Mouse (Mus musculus): ENCODE results near the gene Dpt. TPM values are rescaled to one million over a fixed set of nuclear protein-coding genes. Genes with fewer than 3 reads are reported as not detected.
"Not testable (repeated sequence)": the region's sequence is repeated elsewhere in the genome, so short reads cannot be mapped to it uniquely, and the experiment has no call there.

Gene Dpt
- polyA plus RNA-seq, 1 experiment from 2014 or later = 48.9 TPM

DNA sequence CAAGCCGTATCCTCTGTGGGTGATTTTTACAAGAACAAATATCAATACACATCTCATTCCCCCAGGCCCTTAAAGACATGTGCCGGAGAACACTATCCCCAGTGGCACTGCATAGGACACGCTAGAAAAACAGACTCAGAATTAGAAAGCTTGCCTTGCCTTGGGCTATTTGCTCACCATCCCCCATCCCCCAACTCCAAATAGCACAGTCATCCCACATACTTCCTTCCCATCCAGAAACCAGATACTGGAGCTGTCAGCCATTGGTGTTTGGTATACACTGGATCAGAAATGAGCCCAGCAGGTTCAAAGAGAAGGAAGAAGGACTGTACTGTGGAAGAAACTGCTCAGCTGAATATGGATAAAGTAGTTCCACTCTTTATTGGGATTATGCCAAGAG lies 25.4 kb downstream of the Dpt start:
- Histone ChIP-seq H3K36me3 (no peaks in the 10 kb centered on the region), H3K4me2 (no peak overlapping the region), H3K9ac (no peak overlapping the region), H3K27me3 (replicated peaks) (no peaks in the 10 kb centered on the region), H3K9me3 (no peaks in the 10 kb centered on the region), H3K4me3 (replicated peaks) (no peak overlapping the region), H3K27ac (no peak overlapping the region), H3K4me1 (no peaks in the 10 kb centered on the region)
- ATAC-seq (ENCODE audit: insufficient read depth, low FRiP score, low read depth) = no peak
- 72% methylated on average over 3 of the region's 3 CpGs for WGBS

DNA sequence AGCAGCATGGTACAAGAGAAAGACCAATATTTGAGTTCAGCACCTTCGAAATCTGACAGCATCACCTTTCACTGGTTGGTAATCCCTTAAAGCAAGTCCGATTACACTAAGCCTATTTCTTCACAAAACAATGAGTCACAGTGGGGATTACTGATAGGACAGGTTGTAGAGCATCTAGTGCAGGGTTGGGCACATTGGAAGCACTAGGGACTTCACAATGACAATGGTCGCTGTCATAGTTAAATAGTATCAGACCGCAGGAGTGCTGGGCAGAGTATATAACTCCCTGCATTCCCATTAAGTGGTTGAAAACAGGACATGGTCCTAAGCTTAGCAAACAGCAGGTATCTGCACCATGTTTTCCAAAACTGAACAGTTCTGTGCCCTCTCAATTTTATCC lies 25.8 kb downstream of the Dpt start:
- Histone ChIP-seq H3K27ac (no peak overlapping the region), H3K4me1 (no peaks in the 10 kb centered on the region), H3K4me3 (replicated peaks) (no peak overlapping the region), H3K9ac (no peak overlapping the region), H3K36me3 (no peaks in the 10 kb centered on the region), H3K9me3 (no peaks in the 10 kb centered on the region), H3K4me2 (no peak overlapping the region), H3K27me3 (replicated peaks) (no peaks in the 10 kb centered on the region)
- 60% methylated on average over 4 of the region's 4 CpGs for WGBS
- ATAC-seq (ENCODE audit: insufficient read depth, low FRiP score, low read depth) = no peak

DNA sequence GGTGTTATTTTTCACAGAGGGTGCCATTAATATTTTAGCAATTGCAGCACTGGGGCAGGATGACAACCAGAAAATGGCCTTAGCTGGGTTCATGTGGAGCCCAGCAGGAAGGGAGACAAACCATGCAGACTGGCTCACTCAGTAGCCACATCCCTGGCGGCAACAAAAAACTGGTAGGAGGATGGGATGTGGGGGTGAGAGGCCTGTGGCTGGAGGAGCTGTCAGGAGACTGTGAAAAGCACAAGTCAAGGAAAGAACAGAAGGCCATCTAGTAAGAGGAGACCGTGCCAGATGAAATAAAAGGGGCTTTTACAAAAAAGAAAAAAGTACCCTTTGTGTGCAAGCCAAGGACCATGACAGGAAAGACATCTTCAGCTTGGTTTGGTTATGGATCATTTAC lies 28.5 kb downstream of the Dpt start:
- 76% methylated on average over 2 of the region's 2 CpGs for WGBS
- no peaks in the 10 kb centered on the region for H3K27me3 ChIP-seq (replicated peaks)

GRCm38 (mm10) chr1:164829881-164830280 lies 33.4 kb downstream of the Dpt start:
- WGBS = 43% methylated on average over 1 of the region's 1 CpGs
- no peak overlapping the region for H3K27ac ChIP-seq
- no peak for ATAC-seq (ENCODE audit: insufficient read depth, low FRiP score, low read depth)
- no peaks in the 10 kb centered on the region for H3K4me1 ChIP-seq
- H3K9ac ChIP-seq = no peak overlapping the region
- H3K4me2 ChIP-seq = no peak overlapping the region
- H3K27me3 ChIP-seq (replicated peaks) = no peaks in the 10 kb centered on the region
- H3K4me3 ChIP-seq (replicated peaks) = no peak overlapping the region
- H3K36me3 ChIP-seq = no peaks in the 10 kb centered on the region
- H3K9me3 ChIP-seq = no peaks in the 10 kb centered on the region

More for the DNA sequence above, 28.5 kb downstream of the Dpt start:
- Histone ChIP-seq H3K9ac (no peak overlapping the region), H3K4me2 (no peak overlapping the region), H3K9me3 (no peaks in the 10 kb centered on the region), H3K27ac (no peak overlapping the region), H3K4me3 (replicated peaks) (no peak overlapping the region), H3K36me3 (no peaks in the 10 kb centered on the region), H3K4me1 (no peaks in the 10 kb centered on the region)
- ATAC-seq (ENCODE audit: insufficient read depth, low FRiP score, low read depth) = no peak

DNA sequence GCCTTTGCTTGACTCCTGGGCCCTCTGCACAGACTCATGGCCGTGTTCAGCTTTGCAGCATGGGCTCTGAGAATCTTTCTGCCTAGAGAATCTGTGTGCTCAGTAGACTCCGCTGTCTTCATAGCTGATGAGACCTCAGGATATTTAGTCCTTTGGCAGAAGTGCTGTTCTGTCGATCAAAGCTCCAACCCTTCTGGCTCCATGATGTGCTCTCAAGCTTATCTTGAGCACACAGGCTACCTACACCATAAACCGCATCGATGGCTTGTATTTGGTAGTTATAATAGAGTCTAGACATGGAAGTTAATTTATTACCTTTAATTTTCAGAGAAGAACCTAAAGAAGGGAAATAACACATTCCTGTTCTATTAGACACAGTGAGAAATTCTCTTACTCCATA lies 36.0 kb downstream of the Dpt start:
- ATAC-seq (ENCODE audit: insufficient read depth, low FRiP score, low read depth) = no peak
- H3K9ac ChIP-seq = no peak overlapping the region
- no peak overlapping the region for H3K4me2 ChIP-seq
- no peaks in the 10 kb centered on the region for H3K4me1 ChIP-seq
- H3K4me3 ChIP-seq (replicated peaks) = no peak overlapping the region
- H3K27me3 ChIP-seq (replicated peaks) = no peaks in the 10 kb centered on the region
- H3K27ac ChIP-seq = no peak overlapping the region
- WGBS = 82% methylated on average over 5 of the region's 5 CpGs
- H3K36me3 ChIP-seq = no peaks in the 10 kb centered on the region
- H3K9me3 ChIP-seq = no peaks in the 10 kb centered on the region

DNA sequence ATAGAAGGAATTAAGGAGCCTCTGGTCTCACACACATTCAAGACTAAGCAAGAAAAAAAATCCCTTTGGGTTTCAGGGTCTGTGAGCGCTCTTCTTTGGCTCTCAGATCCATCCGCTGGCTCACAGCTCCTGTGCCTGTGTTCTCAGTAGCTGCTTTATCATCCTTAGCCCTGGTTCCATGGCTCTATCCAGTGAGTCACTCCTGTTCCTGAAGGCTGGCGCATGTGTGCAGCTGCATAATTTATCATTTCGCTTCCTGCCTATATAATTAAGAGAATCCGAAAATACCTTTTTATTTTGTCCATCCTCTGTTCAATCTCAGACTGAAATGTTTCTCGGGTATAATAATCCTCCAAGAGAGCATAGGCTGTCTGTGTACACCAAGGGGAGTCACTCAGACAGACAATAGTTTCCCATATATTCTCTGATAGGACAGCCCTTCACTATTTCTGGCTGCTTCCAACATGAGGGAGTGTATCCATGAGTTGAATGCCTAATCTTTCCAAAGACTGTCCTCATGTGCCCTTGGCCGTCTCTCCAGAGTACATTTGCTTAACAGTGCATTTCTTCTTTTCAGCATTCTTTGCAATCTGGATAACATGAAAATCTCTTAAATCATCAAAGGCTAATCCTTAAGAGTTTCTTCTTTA lies 52.3 kb downstream of the Dpt start:
- H3K27me3 ChIP-seq (replicated peaks) = no peaks in the 10 kb centered on the region
- H3K4me3 ChIP-seq (replicated peaks) = no peak overlapping the region
- no peaks in the 10 kb centered on the region for H3K4me1 ChIP-seq
- WGBS = 74% methylated on average over 7 of the region's 7 CpGs
- no peaks in the 10 kb centered on the region for H3K9me3 ChIP-seq
- H3K36me3 ChIP-seq = no peaks in the 10 kb centered on the region
- H3K9ac ChIP-seq = no peak overlapping the region
- no peak overlapping the region for H3K4me2 ChIP-seq
- no peak for ATAC-seq (ENCODE audit: insufficient read depth, low FRiP score, low read depth)
- no peak overlapping the region for H3K27ac ChIP-seq

DNA sequence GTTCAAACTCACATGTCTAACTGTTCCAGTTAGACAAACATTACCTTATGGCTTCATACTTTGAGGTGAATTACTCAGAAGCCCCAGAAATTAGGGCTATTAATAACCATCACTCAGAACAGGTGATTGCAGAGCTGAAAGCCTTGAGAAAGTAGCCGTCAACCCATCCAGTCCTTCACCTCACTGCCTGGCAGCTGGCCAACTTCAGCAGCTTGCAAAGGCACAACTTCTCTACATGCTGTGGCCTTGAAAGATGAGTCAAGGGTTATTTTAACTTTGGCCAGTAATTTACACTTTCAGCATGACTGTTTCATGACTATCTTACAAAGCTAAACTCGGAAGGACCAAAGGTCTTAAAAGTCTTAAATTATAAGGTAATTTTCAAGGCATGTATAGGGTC lies 59.3 kb downstream of the Dpt start:
- not testable (repeated sequence) for ATAC-seq (ENCODE audit: insufficient read depth, low FRiP score, low read depth); H3K4me3 ChIP-seq (replicated peaks)
- 41% methylated on average over 2 of the region's 2 CpGs for WGBS

DNA sequence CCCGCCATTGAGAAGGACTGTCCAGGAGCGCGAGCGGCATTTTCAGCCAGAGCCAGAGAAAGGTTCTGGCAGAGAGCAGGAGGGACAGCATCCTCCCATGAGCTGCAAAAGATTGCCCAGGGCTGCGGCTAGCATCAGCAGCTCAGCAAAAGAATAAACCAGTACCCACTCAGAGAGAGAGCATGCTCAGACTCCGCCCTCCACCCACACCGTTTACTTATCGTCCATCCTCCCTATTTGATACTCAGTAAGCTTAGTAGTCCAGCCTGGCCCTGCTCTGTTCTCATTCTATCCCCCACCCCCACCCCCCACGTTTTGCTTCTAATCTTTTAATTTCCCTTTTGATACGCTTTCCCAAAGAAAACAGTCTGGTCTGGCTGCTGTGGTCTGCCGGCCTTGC lies 63.5 kb downstream of the Dpt start:
- 69% methylated on average over 11 of the region's 11 CpGs for WGBS
- no peak for ATAC-seq (ENCODE audit: insufficient read depth, low FRiP score, low read depth)

More for the DNA sequence above, 59.3 kb downstream of the Dpt start:
- H3K4me2 ChIP-seq; H3K36me3 ChIP-seq; H3K27me3 ChIP-seq (replicated peaks); H3K9ac ChIP-seq; H3K4me1 ChIP-seq; H3K9me3 ChIP-seq; H3K27ac ChIP-seq: not testable (repeated sequence)

GRCm38 (mm10) chr1:164860782-164861181 lies 64.3 kb downstream of the Dpt start:
- Histone ChIP-seq H3K4me1 (no peaks in the 10 kb centered on the region), H3K9ac (no peak overlapping the region), H3K27me3 (replicated peaks) (no peaks in the 10 kb centered on the region), H3K9me3 (no peaks in the 10 kb centered on the region), H3K4me2 (no peak overlapping the region), H3K4me3 (replicated peaks) (no peak overlapping the region), H3K27ac (no peak overlapping the region), H3K36me3 (no peaks in the 10 kb centered on the region)
- WGBS = 81% methylated on average over 2 of the region's 2 CpGs
- ATAC-seq (ENCODE audit: insufficient read depth, low FRiP score, low read depth) = no peak

More for the DNA sequence above, 63.5 kb downstream of the Dpt start:
- no peak overlapping the region for H3K27ac ChIP-seq
- H3K27me3 ChIP-seq (replicated peaks) = no peaks in the 10 kb centered on the region
- H3K4me1 ChIP-seq = no peaks in the 10 kb centered on the region
- no peaks in the 10 kb centered on the region for H3K36me3 ChIP-seq
- H3K4me3 ChIP-seq (replicated peaks) = no peak overlapping the region
- H3K4me2 ChIP-seq = no peak overlapping the region
- H3K9ac ChIP-seq = no peak overlapping the region
- H3K9me3 ChIP-seq = no peaks in the 10 kb centered on the region

DNA sequence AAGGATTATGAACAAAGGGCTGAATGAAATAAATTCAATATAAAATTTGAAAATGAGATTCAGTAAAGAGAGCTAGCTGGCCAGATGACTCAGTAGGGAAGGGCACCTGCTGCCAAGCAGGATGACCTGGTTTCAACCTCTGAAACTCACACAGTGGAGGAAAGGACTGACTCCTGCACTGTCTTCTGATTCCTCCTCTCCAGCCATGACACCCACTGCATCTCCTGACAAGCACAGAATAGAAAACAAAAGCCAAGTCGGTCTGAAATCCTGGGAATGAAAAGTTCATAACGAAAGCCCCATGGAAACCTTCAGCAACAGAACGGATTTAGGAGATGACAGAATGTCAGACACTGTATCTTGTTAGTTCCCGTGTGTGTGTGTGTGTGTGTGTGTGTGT lies 65.1 kb downstream of the Dpt start:
- no peaks in the 10 kb centered on the region for H3K36me3 ChIP-seq
- H3K4me2 ChIP-seq = no peak overlapping the region
- no peak for ATAC-seq (ENCODE audit: insufficient read depth, low FRiP score, low read depth)
- 76% methylated on average over 4 of the region's 4 CpGs for WGBS
- H3K27me3 ChIP-seq (replicated peaks) = no peaks in the 10 kb centered on the region
- H3K9ac ChIP-seq = no peak overlapping the region
- no peaks in the 10 kb centered on the region for H3K9me3 ChIP-seq
- H3K27ac ChIP-seq = no peak overlapping the region
- H3K4me1 ChIP-seq = no peaks in the 10 kb centered on the region
- H3K4me3 ChIP-seq (replicated peaks) = no peak overlapping the region

GRCm38 (mm10) chr1:164862946-164863883 lies 66.8 kb downstream of the Dpt start:
- no peaks in the 10 kb centered on the region for H3K9me3 ChIP-seq
- H3K27ac ChIP-seq = no peak overlapping the region
- H3K4me3 ChIP-seq (replicated peaks) = no peak overlapping the region
- H3K4me2 ChIP-seq = no peak overlapping the region
- H3K9ac ChIP-seq = no peak overlapping the region
- H3K36me3 ChIP-seq = no peaks in the 10 kb centered on the region
- ATAC-seq (ENCODE audit: insufficient read depth, low FRiP score, low read depth) = no peak
- no peaks in the 10 kb centered on the region for H3K4me1 ChIP-seq
- H3K27me3 ChIP-seq (replicated peaks) = no peaks in the 10 kb centered on the region
- WGBS = 71% methylated on average over 12 of the region's 12 CpGs

GRCm38 (mm10) chr1:164864666-164865065 lies 68.2 kb downstream of the Dpt start:
- H3K27me3 ChIP-seq (replicated peaks) = no peaks in the 10 kb centered on the region
- no peaks in the 10 kb centered on the region for H3K4me1 ChIP-seq
- 86% methylated on average over 3 of the region's 3 CpGs for WGBS
- H3K9ac ChIP-seq = no peak overlapping the region
- no peaks in the 10 kb centered on the region for H3K9me3 ChIP-seq
- no peaks in the 10 kb centered on the region for H3K36me3 ChIP-seq
- ATAC-seq (ENCODE audit: insufficient read depth, low FRiP score, low read depth) = no peak
- no peak overlapping the region for H3K4me2 ChIP-seq
- H3K27ac ChIP-seq = no peak overlapping the region
- no peak overlapping the region for H3K4me3 ChIP-seq (replicated peaks)

Measured in stomach, embryonic 15.5 days (tissue).